Mouse (Mus musculus) hindbrain, embryonic 14.5 days (tissue): ENCODE measurements around the gene Amy1. TPM values are rescaled to one million over a fixed set of nuclear protein-coding genes. Genes with fewer than 3 reads are reported as not detected.
"Not testable (repeated sequence)": the region's sequence is repeated elsewhere in the genome, so short reads cannot be mapped to it uniquely, and the experiment has no call there.

Experiments used
- ATAC-seq: fragments of 200-750 bp; cut with Nextera tagmentation; 2 replicates; pipeline ENCODE4 v1.8.0; 2017; ENCODE audit warnings: moderate number of reproducible peaks, mild to moderate bottlenecking, moderate TSS enrichment, moderate library complexity; ENCODE audit not compliant: low FRiP score
- DNase-seq: peaks from one replicate; pipeline ENCODE4 v3.0.0-alpha.2; 2015; ENCODE audit warnings: low spot score
- H3K27ac ChIP-seq: fragments of 300-500 bp; sonication (generic); 2 replicates; pipeline ENCODE4 v1.5.1; 2014; ENCODE audit warnings: mild to moderate bottlenecking, moderate library complexity
- H3K27me3 ChIP-seq: fragments of 300-500 bp; sonication (generic); 2 replicates; pipeline ENCODE4 v1.6.1; 2014; ENCODE audit warnings: mild to moderate bottlenecking, low read length, mixed read lengths; ENCODE audit not compliant: control insufficient read depth, insufficient read depth
- H3K36me3 ChIP-seq: fragments of 300-500 bp; sonication (generic); replicated peaks from 2 replicates; pipeline ENCODE4 v1.6.1; 2014; ENCODE audit not compliant: control insufficient read depth, insufficient read depth
- H3K4me1 ChIP-seq: fragments of 300-500 bp; sonication (generic); replicated peaks from 2 replicates; pipeline ENCODE4 v1.6.1; 2014; ENCODE audit warnings: antibody characterized with exemption, low read length, mixed read lengths; ENCODE audit not compliant: control insufficient read depth, insufficient read depth
- H3K4me2 ChIP-seq: fragments of 300-500 bp; sonication (generic); replicated peaks from 2 replicates; pipeline ENCODE4 v1.6.1; 2014; ENCODE audit warnings: mild to moderate bottlenecking, moderate library complexity
- H3K4me3 ChIP-seq: fragments of 300-500 bp; sonication (generic); replicated peaks from 2 replicates; pipeline ENCODE4 v1.5.1; 2014; ENCODE audit warnings: mild to moderate bottlenecking, low read length
- H3K9ac ChIP-seq: fragments of 300-500 bp; sonication (generic); 2 replicates; pipeline ENCODE4 v1.6.1; 2014
- H3K9me3 ChIP-seq: fragments of 300-500 bp; sonication (generic); 2 replicates; pipeline ENCODE4 v1.6.1; 2016; ENCODE audit warnings: low read length; ENCODE audit not compliant: control insufficient read depth
- WGBS: fragments of 180-500 bp; shearing (Covaris S2); extraction: QIAGEN DNeasy Blood & Tissue Kit; methylation state at CpG from one replicate; pipeline ENCODE4 v1.1.7; 2014; 5-methylcytosine and 5-hydroxymethylcytosine counted together
- polyA plus RNA-seq: library from polyadenylated mRNA; unstranded; fragments of >200 nt; fragmentation: Nextera tagmentation; extraction: Ambion mirVana; gene quantifications from 2 replicates; pipeline ENCODE4 v1.2.1, GENCODE M21; 2014

The Amy1 gene
- polyA plus RNA-seq, 1 experiment from 2014 or later, result 29.6 TPM

DNA sequence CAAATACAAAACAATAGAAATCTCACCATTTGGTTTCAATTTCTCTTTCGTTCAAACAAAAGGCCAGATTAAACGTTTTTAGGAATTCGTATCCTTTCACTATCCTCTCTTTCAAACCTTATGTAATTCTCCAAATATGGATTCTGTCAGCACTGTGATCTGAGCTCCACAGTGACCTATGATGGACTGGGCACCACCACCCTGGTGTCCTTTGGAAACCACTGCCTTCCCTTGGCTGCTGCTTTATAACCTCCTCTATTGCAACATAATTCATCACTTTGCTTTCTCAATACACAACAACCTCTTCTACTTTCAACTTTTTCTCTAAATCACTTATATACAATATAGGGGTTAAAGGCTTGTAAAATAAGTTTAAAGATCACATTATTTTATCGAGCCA, 31.9 kb downstream of the Amy1 start:
- DNase-seq, result no peak
- Histone ChIP-seq H3K36me3 (no peaks in the 10 kb centered on the region), H3K27me3 (no peaks in the 10 kb centered on the region), H3K27ac (no peak overlapping the region), H3K4me2 (no peak overlapping the region), H3K4me1 (no peaks in the 10 kb centered on the region), H3K4me3 (no peak overlapping the region), H3K9ac (no peak overlapping the region), H3K9me3 (no peaks in the 10 kb centered on the region)
- 77% methylated on average over 4 of the region's 4 CpGs for WGBS
- ATAC-seq, result no peak

DNA sequence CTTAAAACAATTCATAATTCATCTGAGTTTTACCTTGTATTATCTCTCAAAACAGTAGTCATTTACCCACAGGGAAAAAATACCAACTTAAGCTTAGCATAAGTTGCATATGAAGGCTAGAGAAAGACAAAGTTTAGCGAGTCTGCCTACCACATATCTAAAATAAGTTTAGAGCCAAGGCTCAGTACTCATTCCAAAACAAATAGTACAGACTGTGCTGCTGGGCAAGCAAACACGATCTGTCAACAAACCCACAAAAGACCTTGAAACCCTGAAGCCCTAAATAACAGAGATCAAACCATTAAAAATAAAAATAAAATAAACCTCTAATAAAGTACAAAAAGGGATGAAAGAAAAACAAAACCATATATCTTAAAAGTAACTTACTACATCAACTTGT, 32.4 kb downstream of the Amy1 start:
- Histone ChIP-seq H3K27ac (no peak overlapping the region), H3K4me3 (no peak overlapping the region), H3K9me3 (no peaks in the 10 kb centered on the region), H3K36me3 (no peaks in the 10 kb centered on the region), H3K9ac (no peak overlapping the region), H3K4me2 (no peak overlapping the region), H3K4me1 (no peaks in the 10 kb centered on the region), H3K27me3 (no peaks in the 10 kb centered on the region)
- ATAC-seq (no peak), DNase-seq (no peak)
- WGBS, result 89% methylated on average over 2 of the region's 2 CpGs

DNA sequence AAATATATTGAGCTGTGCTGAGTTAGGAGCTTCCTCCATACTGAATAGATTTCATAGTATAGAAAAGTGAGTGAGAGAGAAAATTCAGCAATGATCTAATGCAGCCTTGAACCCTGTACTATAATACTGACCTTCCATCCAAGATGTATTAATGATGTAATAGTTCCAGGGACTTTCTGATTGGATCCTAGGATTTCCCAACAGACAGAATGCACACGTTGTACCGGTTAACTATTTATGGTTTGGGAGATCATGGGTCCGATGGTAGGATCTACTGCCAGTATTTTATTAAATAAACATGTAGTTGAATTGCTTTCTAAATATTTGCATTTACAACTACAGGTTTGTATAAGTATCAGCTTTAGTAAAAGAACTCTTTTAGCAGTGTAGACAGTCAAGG, 34.3 kb downstream of the Amy1 start:
- Histone ChIP-seq H3K9ac (no peak overlapping the region), H3K4me1 (no peaks in the 10 kb centered on the region), H3K9me3 (peaks cover 4% of the 10 kb centered on the region; the same call in 1 of the 2 replicates), H3K27me3 (no peaks in the 10 kb centered on the region), H3K36me3 (no peaks in the 10 kb centered on the region), H3K27ac (no peak overlapping the region), H3K4me3 (no peak overlapping the region), H3K4me2 (no peak overlapping the region)
- 86% methylated on average over 3 of the region's 3 CpGs for WGBS
- DNase-seq, result no peak
- ATAC-seq, result no peak

DNA sequence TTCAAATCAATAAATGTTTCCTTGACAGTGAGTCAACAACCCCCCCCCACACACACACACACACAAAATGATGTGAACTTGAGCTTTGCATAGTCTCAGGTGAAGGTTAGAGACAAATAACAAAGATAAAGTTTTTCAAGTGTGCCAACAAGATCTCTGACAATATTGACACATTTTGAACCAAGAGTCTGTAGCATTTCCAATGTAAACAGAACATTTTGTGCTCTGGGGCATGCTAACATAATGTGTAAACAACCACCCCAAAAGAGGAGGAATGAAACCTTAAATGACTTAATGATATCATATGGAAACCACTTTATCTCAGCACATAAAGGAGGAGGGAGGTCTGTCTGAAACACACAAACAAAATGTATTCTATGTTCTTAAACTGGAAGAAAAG, 66.8 kb downstream of the Amy1 start:
- Histone ChIP-seq H3K36me3 (no peaks in the 10 kb centered on the region), H3K9ac (no peak overlapping the region), H3K4me3 (no peak overlapping the region), H3K27me3 (no peaks in the 10 kb centered on the region), H3K9me3 (no peaks in the 10 kb centered on the region), H3K4me1 (no peaks in the 10 kb centered on the region), H3K4me2 (no peak overlapping the region), H3K27ac (no peak overlapping the region)
- ATAC-seq (no peak), DNase-seq (no peak)

DNA sequence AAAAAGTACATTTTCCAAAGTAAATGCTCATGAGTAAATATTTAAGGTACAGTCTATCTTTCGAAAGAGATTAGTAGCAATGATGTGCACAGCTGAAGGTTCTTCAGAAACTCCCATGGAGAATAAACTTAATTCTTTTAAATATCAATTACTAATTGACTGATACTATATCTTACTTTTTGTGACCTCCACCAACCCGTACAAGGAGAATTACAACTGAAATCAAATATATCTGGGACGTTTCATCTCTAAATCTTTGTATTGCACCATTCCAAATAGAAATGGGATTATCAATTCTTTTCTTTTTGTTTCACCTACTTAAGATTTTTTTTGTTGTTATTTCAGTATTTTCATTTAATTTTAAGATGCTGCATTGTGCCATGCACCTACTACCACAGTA, 74.2 kb downstream of the Amy1 start, which contains the start of gene Amy2a1:
Gene Amy2a1 (minus strand): TSS at position 101 of the 400 bp plus-strand sequence.
- H3K9ac ChIP-seq, H3K36me3 ChIP-seq, H3K27me3 ChIP-seq, H3K4me2 ChIP-seq, ATAC-seq, H3K9me3 ChIP-seq, H3K4me1 ChIP-seq, DNase-seq, H3K27ac ChIP-seq, H3K4me3 ChIP-seq: not testable (repeated sequence)
- WGBS, result 91% methylated on average over 3 of the region's 3 CpGs

Other genes starting within 250 kb of the Amy1 start
- gene Amy2a1, start 74.3 kb downstream of the Amy1 start, polyA plus RNA-seq, result not detected in 2 replicates
- 57.4 and 59.1 TPM in 2 replicates for gene Rnpc3, start 23.4 kb upstream of the Amy1 start, polyA plus RNA-seq